Mouse (Mus musculus) ES-Bruce4 (cell line): ENCODE results near the gene Ranbp9. TPM values are rescaled to one million over a fixed set of nuclear protein-coding genes. Genes with fewer than 3 reads are reported as not detected.

Experiments used
- H3K27ac ChIP-seq: 2 replicates; pipeline ENCODE4 v1.5.1; 2012; ENCODE audit warnings: low read length, inconsistent platforms; ENCODE audit not compliant: insufficient read depth
- H3K27me3 ChIP-seq: 2 replicates; pipeline ENCODE4 v1.6.1; 2012; ENCODE audit warnings: mild to moderate bottlenecking, low read length, inconsistent platforms; ENCODE audit not compliant: control insufficient read depth, poor library complexity, insufficient read depth, severe bottlenecking
- H3K36me3 ChIP-seq: 2 replicates; pipeline ENCODE4 v1.6.1; 2012; ENCODE audit warnings: inconsistent platforms, mild to moderate bottlenecking, low read length, moderate library complexity; ENCODE audit not compliant: control insufficient read depth, poor library complexity, insufficient read depth, severe bottlenecking
- H3K4me1 ChIP-seq: one replicate; pipeline ENCODE4 v1.8.1; 2011; ENCODE audit warnings: low read length; ENCODE audit not compliant: control insufficient read depth, insufficient read depth
- H3K4me3 ChIP-seq: 2 replicates; pipeline ENCODE4 v1.5.1; 2011; ENCODE audit warnings: low read depth, mild to moderate bottlenecking, low read length
- H3K9ac ChIP-seq: 2 replicates; pipeline ENCODE4 v1.6.1; 2012; ENCODE audit warnings: low read depth, mild to moderate bottlenecking, inconsistent platforms; ENCODE audit not compliant: poor library complexity, severe bottlenecking
- H3K9me3 ChIP-seq: replicated peaks from 2 replicates; pipeline ENCODE4 v1.6.1; 2012; ENCODE audit warnings: mild to moderate bottlenecking, low read length, inconsistent platforms; ENCODE audit not compliant: control insufficient read depth, poor library complexity, insufficient read depth, severe bottlenecking
- CTCF ChIP-seq: IDR thresholded peaks from one replicate; pipeline ENCODE4 v1.8.1; 2011; ENCODE audit warnings: low read depth, low read length
- EP300 ChIP-seq: IDR thresholded peaks from 2 replicates; pipeline ENCODE4 v1.6.1; 2011; ENCODE audit warnings: low read depth, low read length; ENCODE audit not compliant: insufficient read depth
- POLR2A ChIP-seq: IDR thresholded peaks from one replicate; pipeline ENCODE4 v1.8.1; 2011; ENCODE audit warnings: low read length; ENCODE audit not compliant: insufficient read depth
- polyA plus RNA-seq: library from polyadenylated mRNA; stranded (reverse); fragments of >200 nt; gene quantifications from 2 replicates; pipeline ENCODE4 v1.2.4, GENCODE M21; 2011; ENCODE audit warnings: low read depth; ENCODE audit not compliant: missing spikeins, insufficient read depth, insufficient read length

Gene Ranbp9
- polyA plus RNA-seq, 1 experiment, result 79.6 TPM

GRCm38 (mm10) chr13:43493058-43493481 lies 12.0 kb upstream of the Ranbp9 start:
- no peaks in the 10 kb centered on the region for H3K36me3 ChIP-seq
- no peak overlapping the region for H3K4me3 ChIP-seq
- H3K9ac ChIP-seq, result no peak overlapping the region
- H3K4me1 ChIP-seq, result no peaks in the 10 kb centered on the region
- TF ChIP-seq POLR2A (no peak), EP300 (no peak), CTCF (no peak)
- H3K27ac ChIP-seq, result no peak overlapping the region
- H3K27me3 ChIP-seq, result no peaks in the 10 kb centered on the region
- H3K9me3 ChIP-seq, result peaks cover 3% of the 10 kb centered on the region; the same call in 1 of the 2 replicates

GRCm38 (mm10) chr13:43486501-43487213 lies 5.6 kb upstream of the Ranbp9 start:
- Histone ChIP-seq H3K9me3 (peaks cover 3% of the 10 kb centered on the region; the same call in 1 of the 2 replicates), H3K27ac (no peak overlapping the region), H3K9ac (no peak overlapping the region), H3K4me3 (no peak overlapping the region), H3K27me3 (no peaks in the 10 kb centered on the region), H3K4me1 (no peaks in the 10 kb centered on the region), H3K36me3 (no peaks in the 10 kb centered on the region)
- TF ChIP-seq POLR2A (no peak), EP300 (no peak), CTCF (no peak)

- no peaks in the 10 kb centered on the region for H3K27me3 ChIP-seq
- TF ChIP-seq EP300 (no peak), POLR2A (no peak), CTCF (no peak)
Observed at GRCm38 (mm10) chr13:43485278-43485976, 4.3 kb upstream of the Ranbp9 start.

GRCm38 (mm10) chr13:43482782-43483181 lies 1.7 kb upstream of the Ranbp9 start:
- no peak overlapping the region for H3K9ac ChIP-seq
- H3K36me3 ChIP-seq, result no peaks in the 10 kb centered on the region

More at GRCm38 (mm10) chr13:43485278-43485976, 4.3 kb upstream of the Ranbp9 start:
- Histone ChIP-seq H3K9me3 (no peaks in the 10 kb centered on the region), H3K9ac (no peak overlapping the region), H3K4me3 (no peak overlapping the region), H3K36me3 (no peaks in the 10 kb centered on the region), H3K27ac (no peak overlapping the region), H3K4me1 (no peaks in the 10 kb centered on the region)

GRCm38 (mm10) chr13:43481859-43482245 lies 770 bp upstream of the Ranbp9 start:
- Histone ChIP-seq H3K4me1 (peaks cover 2% of the 10 kb centered on the region), H3K27me3 (no peaks in the 10 kb centered on the region), H3K27ac (no peak overlapping the region), H3K4me3 (peak overlapping the region; percentile 68), H3K9ac (peak overlapping the region; percentile 100), H3K9me3 (no peaks in the 10 kb centered on the region), H3K36me3 (no peaks in the 10 kb centered on the region)
- no peak for TF ChIP-seq CTCF
- no peak for TF ChIP-seq POLR2A
- no peak for TF ChIP-seq EP300

More at GRCm38 (mm10) chr13:43482782-43483181, 1.7 kb upstream of the Ranbp9 start:
- no peak overlapping the region for H3K27ac ChIP-seq
- no peaks in the 10 kb centered on the region for H3K9me3 ChIP-seq
- H3K4me3 ChIP-seq, result no peak overlapping the region
- no peak for TF ChIP-seq CTCF
- H3K27me3 ChIP-seq, result no peaks in the 10 kb centered on the region
- H3K4me1 ChIP-seq, result peaks cover under 1% of the 10 kb centered on the region

GRCm38 (mm10) chr13:43480595-43480956 lies 506 bp downstream of the Ranbp9 start:
- Histone ChIP-seq H3K27me3 (no peaks in the 10 kb centered on the region), H3K9ac (peak overlapping the region; percentile 100), H3K9me3 (no peaks in the 10 kb centered on the region), H3K36me3 (no peaks in the 10 kb centered on the region), H3K4me1 (peaks cover 2% of the 10 kb centered on the region), H3K27ac (no peak overlapping the region), H3K4me3 (peak overlapping the region; percentile 99)
- TF ChIP-seq CTCF (no peak), POLR2A (no peak), EP300 (no peak)
